Mouse (Mus musculus): ENCODE measurements around the gene Dicer1. TPM values are rescaled to one million over a fixed set of nuclear protein-coding genes. Genes with fewer than 3 reads are reported as not detected.
A peak's percentile ranks its signal among the peaks of the same experiment; 100 is the strongest.

Dicer1 gene
- total and polyA plus RNA-seq, 3 experiments, result 14.6 to 25.9 TPM; not detected in 1

DNA sequence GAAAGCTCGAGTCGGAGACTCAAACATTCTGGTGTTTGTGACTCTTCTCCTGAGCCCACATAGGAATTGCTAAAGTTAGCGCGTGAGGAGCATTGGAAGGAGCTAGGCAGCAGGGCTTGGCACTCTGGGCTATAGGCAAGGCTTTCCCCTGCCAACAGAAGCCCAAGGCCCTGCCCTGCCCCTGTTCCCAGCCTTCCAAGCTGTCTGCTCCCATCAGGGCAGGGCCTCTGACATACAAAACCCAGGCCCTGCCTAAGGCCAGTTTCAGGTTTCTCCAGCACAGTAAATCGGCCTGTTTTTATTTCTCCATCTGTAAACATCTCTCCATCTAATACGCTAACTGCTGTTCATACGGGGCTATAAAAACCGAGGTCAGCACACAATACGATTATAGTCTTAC lies 86.2 kb downstream of the Dicer1 start:
- no peak for TF ChIP-seq ZKSCAN1 (IDR thresholded peaks at IDR 0.05; ENCODE audit: low read depth, low read length)
- TF ChIP-seq CTCF (IDR thresholded peaks at IDR 0.05 in 2 of 3, conservative IDR thresholded peaks at IDR 0.05 in 1 of 3; ENCODE audit: control insufficient read depth in 1 of 3, insufficient read depth in 1 of 3, low read depth in 2 of 3, low read length in 3 of 3, poor library complexity in 1 of 3, severe bottlenecking in 1 of 3), result no peak
- TF ChIP-seq JUND (IDR thresholded peaks at IDR 0.05; ENCODE audit: low read depth, low read length), result no peak
- no peak for TF ChIP-seq CHD1 (IDR thresholded peaks at IDR 0.05; ENCODE audit: low read depth, low read length)
- no peak for TF ChIP-seq E2F4 (IDR thresholded peaks at IDR 0.05; ENCODE audit: borderline replicate concordance, low read depth, low read length)
- TF ChIP-seq TAL1 (IDR thresholded peaks at IDR 0.05; ENCODE audit: low read length), result no peak
- TF ChIP-seq ETS1 (IDR thresholded peaks at IDR 0.05; ENCODE audit: low read depth, low read length), result no peak
- Histone ChIP-seq H3K4me1 (ENCODE audit: control insufficient read depth in 1 of 2, insufficient read depth in 2 of 2, low read length in 2 of 2) (no peaks in the 10 kb centered on the region), H3K27ac (ENCODE audit: control insufficient read depth, low read depth, low read length) (no peak overlapping the region), H3K9ac (ENCODE audit: control insufficient read depth, low read depth, low read length, poor library complexity, severe bottlenecking) (no peak overlapping the region), H3K27me3 (ENCODE audit: control insufficient read depth in 1 of 2, insufficient read depth in 2 of 2, low read length in 2 of 2) (no peaks in the 10 kb centered on the region), H3K36me3 (ENCODE audit: control insufficient read depth in 1 of 2, insufficient read depth in 2 of 2, low read length in 2 of 2) (no peaks in the 10 kb centered on the region), H3K4me3 (ENCODE audit: control insufficient read depth in 1 of 2, insufficient read depth in 1 of 2, low read depth in 2 of 2, low read length in 2 of 2) (no peak overlapping the region), H3K79me2 (ENCODE audit: control insufficient read depth, insufficient read depth, low read length, poor library complexity) (no peaks in the 10 kb centered on the region), H3K9me3 (replicated peaks; ENCODE audit: insufficient read depth, low read length) (no peaks in the 10 kb centered on the region)
- DNase-seq (ENCODE audit: low read depth, low spot score), result no peak

DNA sequence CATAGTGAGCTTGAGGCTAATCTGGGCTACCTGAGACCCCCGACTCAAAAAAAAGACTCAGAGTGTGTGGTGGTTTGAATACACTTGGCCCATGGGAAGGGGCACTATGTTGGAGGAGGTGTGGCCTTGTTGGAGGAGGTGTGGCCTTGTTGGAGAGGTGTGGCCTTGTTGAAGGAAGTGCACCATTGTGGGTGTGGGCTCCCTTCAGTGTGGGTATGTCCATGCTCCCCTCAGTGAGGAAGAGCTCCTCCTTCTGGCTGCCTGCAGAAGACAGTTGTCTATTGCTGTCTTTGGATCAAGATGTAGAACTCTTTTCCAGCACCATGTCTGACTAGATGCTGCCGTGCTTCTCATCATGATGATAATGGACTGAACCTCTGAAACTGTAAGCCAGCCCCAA lies 95.6 kb downstream of the Dicer1 start:
- H3K27ac ChIP-seq (ENCODE audit: control insufficient read depth, low read depth, low read length), result no peak overlapping the region
- H3K27me3 ChIP-seq (ENCODE audit: control insufficient read depth in 1 of 2, insufficient read depth in 2 of 2, low read length in 2 of 2), result no peaks in the 10 kb centered on the region
- H3K9ac ChIP-seq (ENCODE audit: control insufficient read depth, low read depth, low read length, poor library complexity, severe bottlenecking), result no peak overlapping the region
- no peaks in the 10 kb centered on the region for H3K79me2 ChIP-seq (ENCODE audit: control insufficient read depth, insufficient read depth, low read length, poor library complexity)
- no peaks in the 10 kb centered on the region for H3K9me3 ChIP-seq (replicated peaks; ENCODE audit: insufficient read depth, low read length)
- peak; percentile 2 for DNase-seq (ENCODE audit: low read depth, low spot score)
- TF ChIP-seq POLR2AphosphoS2 (IDR thresholded peaks at IDR 0.05; ENCODE audit: low read length) (no peak), MEF2A (IDR thresholded peaks at IDR 0.05; ENCODE audit: extremely low read depth, insufficient replicate concordance, low read depth, low read length, poor library complexity, severe bottlenecking) (no peak), TAL1 (IDR thresholded peaks at IDR 0.05; ENCODE audit: low read length) (no peak), CHD2 (IDR thresholded peaks at IDR 0.05; ENCODE audit: low read length) (no peak), TBP (IDR thresholded peaks at IDR 0.05; ENCODE audit: low read depth, low read length) (no peak), GATA1 (IDR thresholded peaks at IDR 0.05; ENCODE audit: low read depth, low read length) (no peak), BHLHE40 (IDR thresholded peaks at IDR 0.05; ENCODE audit: borderline replicate concordance, low read depth, low read length) (no peak), TCF12 (IDR thresholded peaks at IDR 0.05; ENCODE audit: low read depth, low read length) (no peak), ZNF384 (IDR thresholded peaks at IDR 0.05; ENCODE audit: low read depth, low read length) (no peak), NELFE (IDR thresholded peaks at IDR 0.05; ENCODE audit: low read depth, low read length) (no peak), MAZ (IDR thresholded peaks at IDR 0.05; ENCODE audit: low read depth, low read length) (no peak), RCOR1 (IDR thresholded peaks at IDR 0.05; ENCODE audit: low read depth, low read length) (no peak), ZMIZ1 (IDR thresholded peaks at IDR 0.05; ENCODE audit: low read depth, low read length) (no peak), GABPA (IDR thresholded peaks at IDR 0.05; ENCODE audit: low read depth, low read length) (no peak)
- H3K36me3 ChIP-seq (ENCODE audit: control insufficient read depth in 1 of 2, insufficient read depth in 2 of 2, low read length in 2 of 2), result no peaks in the 10 kb centered on the region
- H3K4me3 ChIP-seq (ENCODE audit: control insufficient read depth in 1 of 2, insufficient read depth in 1 of 2, low read depth in 2 of 2, low read length in 2 of 2), result no peak overlapping the region
- no peaks in the 10 kb centered on the region for H3K4me1 ChIP-seq (ENCODE audit: control insufficient read depth in 1 of 2, insufficient read depth in 2 of 2, low read length in 2 of 2)

All from MEL (cell line).